Mouse (Mus musculus) gastrocnemius, postnatal 36 days (tissue): Measurements from ENCODE around the gene Ntrk3. TPM values are rescaled to one million over a fixed set of nuclear protein-coding genes. Genes with fewer than 3 reads are reported as not detected.

Source experiments
- DNase-seq, 2 experiments: peaks; one replicate each; pipeline ENCODE4 v3.0.0; 2022
- intact Hi-C: fragments of 180-260 bp; cut with DNase I; formaldehyde crosslinking; loops from one replicate; pipeline ENCODE4 v1.15.1; 2025
- total RNA-seq, 2 experiments: library from RNA; stranded (reverse); gene quantifications; 2 replicates each; pipeline ENCODE4 v1.2.3; 2021

Ntrk3 gene
- total RNA-seq, 2 experiments from 2014 or later = 1.3 to 1.8 TPM

- intact Hi-C loops = no loop called here
- no peak for DNase-seq
These were observed 473.3 kb downstream of the Ntrk3 start for GRCm38 (mm10) chr7:78264432-78265002.

- intact Hi-C loops = no loop called here
- no peak for DNase-seq
These were observed 476.2 kb downstream of the Ntrk3 start for GRCm38 (mm10) chr7:78261420-78262125.

- intact Hi-C loops = no loop called here
- no peak for DNase-seq
These were observed 479.7 kb downstream of the Ntrk3 start for GRCm38 (mm10) chr7:78258151-78258550.

GRCm38 (mm10) chr7:78253777-78254385, 483.9 kb downstream of the Ntrk3 start:
- no peak for DNase-seq
- intact Hi-C loops = no loop called here

- intact Hi-C loops = no loop called here
These were observed 489.6 kb downstream of the Ntrk3 start for GRCm38 (mm10) chr7:78248119-78248642.

GRCm38 (mm10) chr7:78239012-78239411, 498.8 kb downstream of the Ntrk3 start:
- intact Hi-C loops = no loop called here
- no peak for DNase-seq

More at GRCm38 (mm10) chr7:78248119-78248642, 489.6 kb downstream of the Ntrk3 start:
- no peak for DNase-seq

- no peak for DNase-seq
- intact Hi-C loops = no loop called here
These were observed 516.1 kb downstream of the Ntrk3 start for GRCm38 (mm10) chr7:78221668-78222067.

- intact Hi-C loops = no loop called here
- no peak for DNase-seq
These were observed 516.9 kb downstream of the Ntrk3 start for GRCm38 (mm10) chr7:78220949-78221348.

- intact Hi-C loops = no loop called here
- no peak for DNase-seq
These were observed 546.7 kb downstream of the Ntrk3 start for GRCm38 (mm10) chr7:78190931-78191653.

- intact Hi-C loops = no loop called here
- DNase-seq = no peak
These were observed 552.2 kb downstream of the Ntrk3 start for GRCm38 (mm10) chr7:78185578-78185977.

GRCm38 (mm10) chr7:78183396-78183795, 554.4 kb downstream of the Ntrk3 start:
- intact Hi-C loops = no loop called here

GRCm38 (mm10) chr7:78179996-78180665, 557.7 kb downstream of the Ntrk3 start:
- no peak for DNase-seq
- intact Hi-C loops = no loop called here

More at GRCm38 (mm10) chr7:78183396-78183795, 554.4 kb downstream of the Ntrk3 start:
- no peak for DNase-seq

- DNase-seq = no peak
- intact Hi-C loops = no loop called here
These were observed 565.4 kb downstream of the Ntrk3 start for GRCm38 (mm10) chr7:78172267-78172955.

- no peak for DNase-seq
- intact Hi-C loops = no loop called here
These were observed 572.3 kb downstream of the Ntrk3 start for GRCm38 (mm10) chr7:78165466-78165865.

- no peak for DNase-seq
- intact Hi-C loops = no loop called here
These were observed 579.9 kb downstream of the Ntrk3 start for GRCm38 (mm10) chr7:78157946-78158345.

- DNase-seq = no peak
- intact Hi-C loops = no loop called here
These were observed 592.6 kb downstream of the Ntrk3 start for GRCm38 (mm10) chr7:78145251-78145650.

GRCm38 (mm10) chr7:78144849-78145248, 593.0 kb downstream of the Ntrk3 start:
- intact Hi-C loops = no loop called here
- no peak for DNase-seq

GRCm38 (mm10) chr7:78129966-78130365, 607.8 kb downstream of the Ntrk3 start:
- intact Hi-C loops = no loop called here
- no peak for DNase-seq
